Mouse (Mus musculus) lung, adult 2 months (tissue): ENCODE data around the gene Mrpl14. TPM values are rescaled to one million over a fixed set of nuclear protein-coding genes. Genes with fewer than 3 reads are reported as not detected.

ENCODE experiments used
- DNase-seq: peaks from one replicate; pipeline ENCODE4 v3.0.0; 2022
- H3K4me1 ChIP-seq: fragments of 200-500 bp; 2 replicates; pipeline ENCODE4 v1.6.1; 2011; ENCODE audit warnings: low read length; ENCODE audit not compliant: control insufficient read depth, insufficient read depth
- H3K4me3 ChIP-seq: fragments of 200-500 bp; replicated peaks from 2 replicates; pipeline ENCODE3; 2011; ENCODE audit warnings: low read depth, mild to moderate bottlenecking, control low read depth, low read length; ENCODE audit errors: extremely low read depth
- CTCF ChIP-seq: fragments of 200-500 bp; IDR thresholded peaks from 2 replicates; pipeline ENCODE4 v1.5.1; 2011; ENCODE audit warnings: mild to moderate bottlenecking, low read length, control low read depth; ENCODE audit not compliant: insufficient read depth
- POLR2A ChIP-seq: fragments of 200-500 bp; IDR thresholded peaks from 2 replicates; pipeline ENCODE4 v1.6.1; 2011; ENCODE audit warnings: low read depth, mild to moderate bottlenecking, control low read depth, low read length, borderline replicate concordance; ENCODE audit errors: extremely low read depth
- WGBS: fragments of 180-500 bp; shearing (Covaris S2); methylation state at CpG from one replicate; pipeline ENCODE4 v1.1.7; 2018; 5-methylcytosine and 5-hydroxymethylcytosine counted together
- polyA plus RNA-seq: library from polyadenylated mRNA; depleted of rRNA; stranded (reverse); fragments of >200 nt; gene quantifications from 2 replicates; pipeline ENCODE4 v1.2.3, GENCODE M21; 2012; rRNA removed

Gene Mrpl14
- polyA plus RNA-seq, 1 experiment = 131 TPM

GRCm38 (mm10) chr17:45742371-45743147, 56.4 kb downstream of the Mrpl14 start:
- 38% methylated on average over 13 of the region's 13 CpGs for WGBS
- no peak overlapping the region for H3K4me3 ChIP-seq
- no peak for TF ChIP-seq POLR2A
- TF ChIP-seq CTCF = no peak
- no peak for DNase-seq
- 0 out of 2 replicates have a peak, but pooled peaks cover 2% of the 10 kb centered on the region for H3K4me1 ChIP-seq

DNA sequence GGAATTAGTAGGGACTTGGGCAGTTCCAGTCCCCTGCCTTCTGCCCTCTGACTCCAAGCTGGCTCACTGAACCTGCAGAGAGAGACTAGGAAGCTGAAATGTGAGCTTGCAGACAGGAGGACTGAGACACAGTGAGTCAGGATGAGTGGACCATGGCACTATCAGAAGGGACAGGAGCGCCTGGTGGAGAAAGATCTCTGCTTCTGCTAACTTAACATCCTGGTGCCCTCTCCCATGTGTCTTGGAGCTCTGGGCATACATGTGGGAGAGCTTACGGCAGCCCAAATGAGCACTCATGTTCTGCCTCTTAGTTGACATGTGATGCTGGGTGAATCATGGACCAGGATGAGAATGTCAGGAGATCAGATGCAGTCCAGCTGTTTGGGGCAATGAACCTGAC, 59.5 kb downstream of the Mrpl14 start:
- no peak overlapping the region for H3K4me3 ChIP-seq
- 91% methylated on average over 2 of the region's 2 CpGs for WGBS
- no peak for TF ChIP-seq CTCF
- TF ChIP-seq POLR2A = no peak
- H3K4me1 ChIP-seq = 0 out of 2 replicates have a peak, but pooled peaks cover 2% of the 10 kb centered on the region
- DNase-seq = no peak

DNA sequence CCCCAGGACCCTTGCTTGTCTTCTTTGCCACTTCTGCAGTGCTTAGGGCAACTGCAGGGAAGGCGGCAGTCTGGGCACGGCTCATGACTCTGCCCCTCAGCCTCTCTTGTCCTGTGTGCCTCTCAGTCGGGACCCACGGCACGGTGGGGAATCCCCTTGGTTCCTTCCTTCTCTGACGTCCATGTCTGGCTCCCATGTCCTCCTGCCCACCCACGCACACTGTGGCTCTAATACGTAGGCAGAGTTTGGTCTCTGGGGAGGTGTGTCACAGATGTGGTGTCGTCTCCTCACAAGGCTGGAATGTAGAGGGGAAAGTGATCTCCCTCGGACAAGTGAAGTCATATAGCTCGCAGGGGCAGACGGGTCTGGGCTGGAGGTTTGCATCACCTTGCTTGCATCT, 60.6 kb downstream of the Mrpl14 start:
- no peak for DNase-seq
- H3K4me3 ChIP-seq = no peak overlapping the region
- TF ChIP-seq POLR2A (no peak), CTCF (no peak)
- WGBS = 38% methylated on average over 12 of the region's 12 CpGs
- 0 out of 2 replicates have a peak, but pooled peaks cover 2% of the 10 kb centered on the region for H3K4me1 ChIP-seq

GRCm38 (mm10) chr17:45747293-45747692, 61.2 kb downstream of the Mrpl14 start:
- no peak for TF ChIP-seq POLR2A
- no peak for TF ChIP-seq CTCF

More at GRCm38 (mm10) chr17:45747293-45747692, 61.2 kb downstream of the Mrpl14 start:
- no peak for DNase-seq
- H3K4me1 ChIP-seq = 0 out of 2 replicates have a peak, but pooled peaks cover 2% of the 10 kb centered on the region
- 78% methylated on average over 4 of the region's 4 CpGs for WGBS
- no peak overlapping the region for H3K4me3 ChIP-seq

Other genes starting within 250 kb of the Mrpl14 start
- gene Spats1, start 210.9 kb upstream of the Mrpl14 start, polyA plus RNA-seq = 0.04 TPM in 1 of 2 replicates, not detected in the other
- 13.3 and 14.5 TPM in 2 replicates for gene Aars2, start 179.5 kb upstream of the Mrpl14 start, polyA plus RNA-seq
- 10.8 and 11.0 TPM in 2 replicates for gene Tcte1, start 162.9 kb upstream of the Mrpl14 start, polyA plus RNA-seq
- gene Tmem151b, start 136.6 kb upstream of the Mrpl14 start, polyA plus RNA-seq = 0.11 and 0.17 TPM in 2 replicates
- gene Nfkbie, start 130.6 kb upstream of the Mrpl14 start, polyA plus RNA-seq = 7.2 and 7.8 TPM in 2 replicates
- gene Slc35b2, start 122.4 kb upstream of the Mrpl14 start, polyA plus RNA-seq = 89.9 and 102 TPM in 2 replicates
- gene Hsp90ab1, start 113.1 kb upstream of the Mrpl14 start, polyA plus RNA-seq = 212 and 340 TPM in 2 replicates
- gene Slc29a1, start 86.7 kb upstream of the Mrpl14 start, polyA plus RNA-seq = 185 and 186 TPM in 2 replicates
- gene Mymx, start 84.2 kb upstream of the Mrpl14 start, polyA plus RNA-seq = not detected in 2 replicates
- not detected in 2 replicates for gene Capn11, start 27.0 kb upstream of the Mrpl14 start, polyA plus RNA-seq
- gene Tmem63b, start 583 bp downstream of the Mrpl14 start, polyA plus RNA-seq = 163 and 173 TPM in 2 replicates
- gene 1600014C23Rik, start 47.5 kb downstream of the Mrpl14 start, polyA plus RNA-seq = not detected in 2 replicates